Mouse (Mus musculus) neural tube, embryonic 10.5 days (tissue): ENCODE data around the gene Gm1979.
"Not testable (repeated sequence)": the region's sequence is repeated elsewhere in the genome, so short reads cannot be mapped to it uniquely, and the experiment has no call there.

Experiments
- DNase-seq: peaks from one replicate; pipeline ENCODE4 v3.0.0-alpha.2; 2017; ENCODE audit warnings: low spot score; ENCODE audit errors: extremely low spot score

The Gm1979 gene

GRCm38 (mm10) chr5:26004698-26005097 lies at the start of gene Gm1979:
TSS of gene Gm1979 (minus strand) at chr5:26004798.
- not testable (repeated sequence) for DNase-seq

DNA sequence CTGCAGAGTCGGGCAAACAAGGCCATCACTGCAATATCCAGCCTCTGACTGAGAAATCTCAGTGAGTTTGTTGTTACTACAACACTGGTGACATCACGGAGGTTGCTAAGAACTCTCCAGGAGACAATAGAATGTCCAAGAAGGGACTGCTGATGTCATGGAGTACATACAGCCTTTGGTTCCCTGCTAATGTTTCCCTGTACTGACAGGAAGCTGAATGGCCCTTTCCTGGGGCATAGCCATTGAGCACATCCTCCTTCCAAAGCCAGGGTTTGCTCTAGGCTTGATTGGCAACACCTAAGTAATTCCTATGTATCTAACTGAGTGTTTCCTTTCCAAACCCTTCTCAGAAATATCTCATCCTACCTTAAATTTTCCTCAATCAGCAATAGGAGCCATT lies 34.9 kb upstream of the Gm1979 start, which contains the start of gene Speer4a:
Gene Speer4a, minus strand, starts transcription at position 101 of the 400 bp plus-strand sequence.
- DNase-seq = not testable (repeated sequence)

- DNase-seq = not testable (repeated sequence)
Measured at GRCm38 (mm10) chr5:26022816-26023215, 18.2 kb upstream of the Gm1979 start, which contains the start of gene Gm5862. TSS of gene Gm5862 (minus strand) at chr5:26022916.

- DNase-seq = not testable (repeated sequence)
Measured at GRCm38 (mm10) chr5:26007697-26008096, 3.1 kb upstream of the Gm1979 start.

- DNase-seq = peak; percentile 70
Measured at GRCm38 (mm10) chr5:26006937-26007695, 2.5 kb upstream of the Gm1979 start.

- DNase-seq = not testable (repeated sequence)
Measured at GRCm38 (mm10) chr5:25988550-25988949, 16.0 kb downstream of the Gm1979 start, which contains the start of gene Gm21698. TSS of gene Gm21698 (minus strand) at chr5:25988650.

- DNase-seq = not testable (repeated sequence)
Measured at GRCm38 (mm10) chr5:25972563-25972962, 32.0 kb downstream of the Gm1979 start, which contains the start of gene Gm21680. TSS of gene Gm21680 (minus strand) at chr5:25972663.

- DNase-seq = not testable (repeated sequence)
Measured at GRCm38 (mm10) chr5:25957050-25957449, 47.5 kb downstream of the Gm1979 start.

DNA sequence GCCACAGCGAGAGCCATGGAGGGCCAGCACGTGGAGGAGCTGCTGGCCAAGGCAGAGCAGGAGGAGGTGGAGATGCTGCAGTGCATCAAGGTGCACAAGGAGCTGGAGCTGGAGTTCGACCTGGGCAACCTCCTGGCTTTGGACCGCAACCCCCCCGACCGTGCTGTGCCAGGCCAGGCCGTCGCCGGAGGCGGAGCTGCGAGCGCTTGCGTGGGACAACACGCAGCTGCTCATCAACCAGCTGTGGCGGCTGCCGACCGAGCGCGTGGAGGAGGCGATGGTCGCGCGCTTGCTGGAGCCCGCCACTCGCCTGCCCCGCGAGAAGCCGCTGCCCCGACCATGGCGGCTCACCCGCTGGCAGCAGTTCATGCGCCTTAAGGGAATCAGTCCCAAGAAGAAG lies 48.0 kb downstream of the Gm1979 start:
- peak; percentile 20 for DNase-seq

DNA sequence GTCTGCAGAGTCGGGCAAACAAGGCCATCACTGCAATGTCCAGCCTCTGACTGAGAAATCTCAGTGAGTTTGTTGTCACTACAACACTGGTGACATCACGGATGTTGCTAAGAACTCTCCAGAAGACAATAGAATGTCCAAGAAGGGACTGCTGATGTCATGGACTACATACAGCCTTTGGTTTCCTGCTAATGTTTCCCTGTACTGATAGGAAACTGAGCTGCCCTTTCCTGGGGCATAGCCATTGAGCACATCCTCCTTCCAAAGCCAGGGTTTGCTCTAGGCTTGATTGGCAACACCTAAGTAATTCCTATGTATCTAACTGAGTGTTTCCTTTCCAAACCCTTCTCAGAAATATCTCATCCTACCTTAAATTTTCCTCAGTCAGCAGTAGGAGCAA lies 50.3 kb downstream of the Gm1979 start, which contains the start of gene Gm21671:
Gene Gm21671, minus strand, starts transcription at position 101 of the 400 bp plus-strand sequence.
- DNase-seq = not testable (repeated sequence)
